ENCODE assay signal across 7 mouse cellular contexts in the genomic region with DNA sequence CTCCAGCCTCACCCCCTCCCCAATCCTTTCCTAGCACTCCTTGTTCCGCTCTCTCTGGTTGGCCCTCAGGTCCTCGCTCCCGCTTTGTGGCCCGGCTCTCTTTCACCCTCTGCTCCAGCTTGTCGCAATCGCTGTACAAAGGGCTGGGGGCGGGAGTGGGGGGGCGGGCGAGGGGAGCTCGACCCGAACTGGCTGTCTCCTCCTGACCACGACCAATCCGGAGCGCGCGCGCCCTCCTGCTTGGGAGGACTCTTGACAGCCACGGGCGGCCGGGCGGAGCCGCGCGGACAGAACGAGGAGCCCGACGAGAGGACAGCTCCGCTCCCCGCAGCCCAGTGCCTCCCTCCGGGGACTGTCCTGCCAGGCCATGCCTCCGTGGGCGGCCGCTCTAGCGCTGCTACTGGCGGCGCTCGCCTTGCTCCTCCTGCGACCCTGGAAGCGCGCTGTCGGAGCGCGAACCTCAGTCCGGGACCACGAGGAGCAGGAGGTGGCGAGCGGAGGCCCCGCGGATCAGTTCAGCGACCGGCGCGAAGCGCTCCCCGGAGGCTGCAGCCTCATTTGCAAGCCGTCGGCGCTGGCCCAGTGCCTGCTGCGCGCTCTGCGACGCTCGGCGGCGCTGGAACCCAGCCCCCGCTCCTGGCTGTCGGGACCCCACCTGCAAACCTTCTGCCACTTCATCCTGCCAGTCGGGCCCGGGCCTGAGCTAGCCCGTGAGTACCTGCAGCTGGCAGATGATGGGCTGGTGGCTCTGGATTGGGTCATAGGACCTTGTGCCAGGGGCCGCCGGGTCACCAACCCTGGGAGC. TPM values are rescaled to one million over a fixed set of nuclear protein-coding genes. Genes with fewer than 3 reads are reported as not detected.
A peak's percentile ranks its signal among the peaks of the same experiment; 100 is the strongest.
DNase-seq lines count a peak whose midpoint lies in the region; ATAC-seq and TF ChIP-seq lines count a peak whose summit lies in the region.

A gene (plus strand): TSS at position 290 of the 805 bp plus-strand sequence.

- peak within 1 kb of the TSS; percentile 75 for H3K4me2 ChIP-seq in forebrain, embryonic 16.5 days (ENCODE audit: low read length)
- H3K4me2 ChIP-seq in hindbrain, embryonic 11.5 days (replicated peaks; ENCODE audit: low read depth, low read length), result peak within 1 kb of the TSS; percentile 95
- H3K4me2 ChIP-seq in limb, embryonic 11.5 days (ENCODE audit: low read depth, severe bottlenecking), result peak within 1 kb of the TSS; percentile 92

- DNase-seq in R1 (ENCODE audit: low read depth, low spot score), result peak; percentile 89
- DNase-seq in cerebellum, adult 11-12 months, result peak; percentile 59
- peak; percentile 86 for DNase-seq in hindbrain, embryonic 11.5 days (ENCODE audit: low spot score)
- DNase-seq in limb, embryonic 11.5 days (ENCODE audit: low spot score), result peak; percentile 80
- peak; percentile 90 for DNase-seq in midbrain, embryonic 10.5 days (ENCODE audit: low spot score)
- peak in 1 of 2 experiments; percentile 56 for DNase-seq in spleen, adult 2 months (ENCODE audit: low read depth in 1 of 2, low spot score in 2 of 2)

- 0% methylated on average over 56 of the region's 72 CpGs for WGBS in forebrain, embryonic 16.5 days
- WGBS in hindbrain, embryonic 11.5 days, result under 1% methylated on average over 65 of the region's 72 CpGs
- WGBS in limb, embryonic 11.5 days, result under 1% methylated on average over 69 of the region's 72 CpGs
- under 1% methylated on average over 69 of the region's 72 CpGs for WGBS in midbrain, embryonic 10.5 days
- WGBS in spleen, adult 2 months, result under 1% methylated on average over 68 of the region's 72 CpGs

- peak; percentile 2; the same call in 1 of the 2 replicates for TF ChIP-seq POLR2A in spleen, adult 2 months (IDR thresholded peaks at IDR 0.05; ENCODE audit: low read depth, low read length)

- H3K4me3 ChIP-seq in forebrain, embryonic 16.5 days (replicated peaks; ENCODE audit: low read length), result peak within 1 kb of the TSS; percentile 47
- peak within 1 kb of the TSS; percentile 53 for H3K4me3 ChIP-seq in hindbrain, embryonic 11.5 days (ENCODE audit: low read depth, low read length)
- peak within 1 kb of the TSS; percentile 45 for H3K4me3 ChIP-seq in limb, embryonic 11.5 days (ENCODE audit: low read depth, low read length)
- H3K4me3 ChIP-seq in midbrain, embryonic 10.5 days, result peak within 1 kb of the TSS; percentile 70
- peak within 1 kb of the TSS; percentile 58 for H3K4me3 ChIP-seq in spleen, adult 2 months (ENCODE audit: extremely low read depth, insufficient read depth, insufficient read length)

- peak; percentile 54 for ATAC-seq in forebrain, embryonic 16.5 days
- peak; percentile 69 for ATAC-seq in hindbrain, embryonic 11.5 days (ENCODE audit: low FRiP score)
- 0 out of 2 replicates have a peak, but pooled peaks have one; percentile 12 for ATAC-seq in limb, embryonic 11.5 days (ENCODE audit: insufficient number of reproducible peaks, low FRiP score, low TSS enrichment, low read depth)

- no peaks in the 10 kb centered on the region for H3K36me3 ChIP-seq in forebrain, embryonic 16.5 days (ENCODE audit: control insufficient read depth, insufficient read depth)
- H3K36me3 ChIP-seq in hindbrain, embryonic 11.5 days (ENCODE audit: control insufficient read depth, insufficient read depth, low read length), result no peaks in the 10 kb centered on the region
- H3K36me3 ChIP-seq in limb, embryonic 11.5 days (ENCODE audit: control insufficient read depth, insufficient read depth, low read length), result no peaks in the 10 kb centered on the region
- 0 out of 2 replicates have a peak, but pooled peaks cover 4% of the 10 kb centered on the region for H3K36me3 ChIP-seq in midbrain, embryonic 10.5 days
- H3K36me3 ChIP-seq in spleen, adult 2 months (ENCODE audit: control insufficient read depth, insufficient read depth, low read length), result no peaks in the 10 kb centered on the region

- H3K9me3 ChIP-seq in forebrain, embryonic 16.5 days (ENCODE audit: control insufficient read depth, low read length), result no peaks in the 10 kb centered on the region
- no peaks in the 10 kb centered on the region for H3K9me3 ChIP-seq in hindbrain, embryonic 11.5 days (ENCODE audit: control insufficient read depth, low read length)
- H3K9me3 ChIP-seq in limb, embryonic 11.5 days (ENCODE audit: control insufficient read depth, low read length), result no peaks in the 10 kb centered on the region; the same call in 1 of the 2 replicates
- no peaks in the 10 kb centered on the region for H3K9me3 ChIP-seq in midbrain, embryonic 10.5 days (replicated peaks)

- no peak within 1 kb of the TSS for H3K27ac ChIP-seq in forebrain, embryonic 16.5 days (ENCODE audit: low read length)
- H3K27ac ChIP-seq in hindbrain, embryonic 11.5 days (ENCODE audit: low read depth, low read length), result peak within 1 kb of the TSS; percentile 24; the same call in 1 of the 2 replicates
- H3K27ac ChIP-seq in limb, embryonic 11.5 days (replicated peaks; ENCODE audit: low read depth, low read length), result no peak within 1 kb of the TSS
- peak within 1 kb of the TSS; percentile 83 for H3K27ac ChIP-seq in midbrain, embryonic 10.5 days (replicated peaks)
- H3K27ac ChIP-seq in spleen, adult 2 months (ENCODE audit: insufficient read depth, low read length), result peak within 1 kb of the TSS; percentile 43

- H3K27me3 ChIP-seq in forebrain, embryonic 16.5 days (replicated peaks; ENCODE audit: control insufficient read depth, insufficient read depth, low read length), result peaks cover 6% of the 10 kb centered on the region; the same call in 1 of the 2 replicates
- H3K27me3 ChIP-seq in hindbrain, embryonic 11.5 days (ENCODE audit: control insufficient read depth, insufficient read depth, low read length), result peaks cover 13% of the 10 kb centered on the region
- H3K27me3 ChIP-seq in limb, embryonic 11.5 days (ENCODE audit: control insufficient read depth, insufficient read depth, low read length), result peaks cover 19% of the 10 kb centered on the region
- H3K27me3 ChIP-seq in midbrain, embryonic 10.5 days (ENCODE audit: low read depth, poor library complexity, severe bottlenecking), result peaks cover 59% of the 10 kb centered on the region
- peaks cover 6% of the 10 kb centered on the region for H3K27me3 ChIP-seq in spleen, adult 2 months (ENCODE audit: control insufficient read depth, insufficient read depth, low read length)

- peaks cover 33% of the 10 kb centered on the region for H3K4me1 ChIP-seq in forebrain, embryonic 16.5 days (replicated peaks; ENCODE audit: control insufficient read depth, insufficient read depth, low read length)
- H3K4me1 ChIP-seq in hindbrain, embryonic 11.5 days (replicated peaks; ENCODE audit: control insufficient read depth, insufficient read depth, low read length), result peaks cover 21% of the 10 kb centered on the region
- H3K4me1 ChIP-seq in limb, embryonic 11.5 days (ENCODE audit: control insufficient read depth, insufficient read depth, low read length), result peaks cover 22% of the 10 kb centered on the region
- H3K4me1 ChIP-seq in midbrain, embryonic 10.5 days, result peaks cover 79% of the 10 kb centered on the region
- H3K4me1 ChIP-seq in spleen, adult 2 months (ENCODE audit: control insufficient read depth, insufficient read depth, insufficient read length), result peaks cover 38% of the 10 kb centered on the region

- H3K9ac ChIP-seq in forebrain, embryonic 16.5 days (replicated peaks; ENCODE audit: low read depth, low read length), result peak within 1 kb of the TSS; percentile 54
- peak within 1 kb of the TSS; percentile 58 for H3K9ac ChIP-seq in hindbrain, embryonic 11.5 days (ENCODE audit: low read depth, low read length)
- peak within 1 kb of the TSS; percentile 53; the same call in 1 of the 2 replicates for H3K9ac ChIP-seq in limb, embryonic 11.5 days (ENCODE audit: low read length)

- TF ChIP-seq CTCF in spleen, adult 2 months (IDR thresholded peaks at IDR 0.05; ENCODE audit: extremely low read depth, insufficient read depth, insufficient read length, insufficient replicate concordance), result no peak

RNA-seq across cellular contexts. Expression of the gene that starts here (rescaled TPM):
- 1.4 and 1.8 TPM in 2 replicates for polyA plus RNA-seq in forebrain, embryonic 16.5 days (2015; fragmentation: Nextera tagmentation; extraction: Ambion mirVana)
- 2.1 and 3.0 TPM in 2 replicates for polyA plus RNA-seq in hindbrain, embryonic 11.5 days (2014; fragmentation: Nextera tagmentation; extraction: Ambion mirVana)
- polyA plus RNA-seq in limb, embryonic 11.5 days (2014; fragmentation: Nextera tagmentation; extraction: Ambion mirVana), result 0.71 and 1.3 TPM in 2 replicates
- polyA plus RNA-seq in midbrain, embryonic 10.5 days (2016; fragmentation: Nextera tagmentation; extraction: Ambion mirVana), result 3.9 and 4.2 TPM in 2 replicates
- 4.1 and 6.5 TPM in 2 replicates for polyA plus RNA-seq in spleen, adult 2 months (2012; rRNA removed)

Comparison
In these comparisons a context has a peak if more than half of its experiments do, and no peak if none do; other contexts are left out.
1. ATAC-seq: peak in every context shown above with its lines; median percentile 69 in hindbrain, embryonic 11.5 days; 54 in forebrain, embryonic 16.5 days; 12 in limb, embryonic 11.5 days.
2. H3K27ac ChIP-seq: peak in hindbrain, embryonic 11.5 days (single experiment), midbrain, embryonic 10.5 days (single experiment) and spleen, adult 2 months (single experiment); none in forebrain, embryonic 16.5 days (single experiment) and limb, embryonic 11.5 days (single experiment).
3. Peak in every context shown above with its lines, with median percentiles within 50 percentile points of each other: H3K4me2 ChIP-seq, H3K4me3 ChIP-seq and H3K9ac ChIP-seq.